Mouse (Mus musculus): ENCODE measurements around the gene Lmnb2. TPM values are rescaled to one million over a fixed set of nuclear protein-coding genes. Genes with fewer than 3 reads are reported as not detected.

Lmnb2 gene
- polyA plus RNA-seq, 1 experiment from 2014 or later, result 12.1 TPM

- no peaks in the 10 kb centered on the region for H3K9me3 ChIP-seq (replicated peaks; ENCODE audit: control insufficient read depth, low read length)
- no peaks in the 10 kb centered on the region for H3K4me1 ChIP-seq (ENCODE audit: control insufficient read depth, insufficient read depth, low read length)
- no peak for ATAC-seq
- no peak overlapping the region for H3K27ac ChIP-seq (ENCODE audit: low read depth, low read length)
- no peak overlapping the region for H3K4me2 ChIP-seq (ENCODE audit: low read length)
- 76% methylated on average over 3 of the region's 3 CpGs for WGBS
- no peak overlapping the region for H3K9ac ChIP-seq (ENCODE audit: low read length)
- no peaks in the 10 kb centered on the region for H3K27me3 ChIP-seq (replicated peaks; ENCODE audit: control insufficient read depth, insufficient read depth, low read length)
- H3K36me3 ChIP-seq (ENCODE audit: control insufficient read depth, insufficient read depth, low read length), result no peaks in the 10 kb centered on the region
- DNase-seq (ENCODE audit: low spot score), result no peak
- H3K4me3 ChIP-seq (ENCODE audit: low read depth, low read length), result no peak overlapping the region
These were observed 31.0 kb upstream of the Lmnb2 start for GRCm38 (mm10) chr10:80949081-80949480.

GRCm38 (mm10) chr10:80948570-80948969, 30.5 kb upstream of the Lmnb2 start:
- 26% methylated on average over 6 of the region's 6 CpGs for WGBS

GRCm38 (mm10) chr10:80947802-80948201, 29.8 kb upstream of the Lmnb2 start:
- Histone ChIP-seq H3K9ac (ENCODE audit: low read length) (no peak overlapping the region), H3K27ac (ENCODE audit: low read depth, low read length) (no peak overlapping the region), H3K4me2 (ENCODE audit: low read length) (no peak overlapping the region), H3K4me3 (ENCODE audit: low read depth, low read length) (no peak overlapping the region), H3K4me1 (ENCODE audit: control insufficient read depth, insufficient read depth, low read length) (no peaks in the 10 kb centered on the region), H3K9me3 (replicated peaks; ENCODE audit: control insufficient read depth, low read length) (no peaks in the 10 kb centered on the region), H3K27me3 (replicated peaks; ENCODE audit: control insufficient read depth, insufficient read depth, low read length) (no peaks in the 10 kb centered on the region), H3K36me3 (ENCODE audit: control insufficient read depth, insufficient read depth, low read length) (no peaks in the 10 kb centered on the region)
- no peak for DNase-seq (ENCODE audit: low spot score)
- ATAC-seq, result no peak
- 38% methylated on average over 2 of the region's 2 CpGs for WGBS

More at GRCm38 (mm10) chr10:80948570-80948969, 30.5 kb upstream of the Lmnb2 start:
- Histone ChIP-seq H3K36me3 (ENCODE audit: control insufficient read depth, insufficient read depth, low read length) (no peaks in the 10 kb centered on the region), H3K27ac (ENCODE audit: low read depth, low read length) (no peak overlapping the region), H3K9me3 (replicated peaks; ENCODE audit: control insufficient read depth, low read length) (no peaks in the 10 kb centered on the region), H3K4me2 (ENCODE audit: low read length) (no peak overlapping the region), H3K4me3 (ENCODE audit: low read depth, low read length) (no peak overlapping the region), H3K27me3 (replicated peaks; ENCODE audit: control insufficient read depth, insufficient read depth, low read length) (no peaks in the 10 kb centered on the region), H3K9ac (ENCODE audit: low read length) (no peak overlapping the region), H3K4me1 (ENCODE audit: control insufficient read depth, insufficient read depth, low read length) (no peaks in the 10 kb centered on the region)
- ATAC-seq, result no peak
- DNase-seq (ENCODE audit: low spot score), result no peak

- Histone ChIP-seq H3K27me3 (replicated peaks; ENCODE audit: control insufficient read depth, insufficient read depth, low read length) (no peaks in the 10 kb centered on the region), H3K36me3 (ENCODE audit: control insufficient read depth, insufficient read depth, low read length) (no peaks in the 10 kb centered on the region), H3K27ac (ENCODE audit: low read depth, low read length) (no peak overlapping the region), H3K4me1 (ENCODE audit: control insufficient read depth, insufficient read depth, low read length) (no peaks in the 10 kb centered on the region), H3K4me2 (ENCODE audit: low read length) (no peak overlapping the region), H3K9me3 (replicated peaks; ENCODE audit: control insufficient read depth, low read length) (no peaks in the 10 kb centered on the region), H3K4me3 (ENCODE audit: low read depth, low read length) (no peak overlapping the region), H3K9ac (ENCODE audit: low read length) (no peak overlapping the region)
- no peak for ATAC-seq
- no peak for DNase-seq (ENCODE audit: low spot score)
- 64% methylated on average over 14 of the region's 14 CpGs for WGBS
These were observed 28.8 kb upstream of the Lmnb2 start for GRCm38 (mm10) chr10:80946684-80947437.

GRCm38 (mm10) chr10:80944231-80944630, 26.2 kb upstream of the Lmnb2 start:
- no peaks in the 10 kb centered on the region for H3K9me3 ChIP-seq (replicated peaks; ENCODE audit: control insufficient read depth, low read length)
- no peak overlapping the region for H3K4me2 ChIP-seq (ENCODE audit: low read length)
- no peaks in the 10 kb centered on the region for H3K27me3 ChIP-seq (replicated peaks; ENCODE audit: control insufficient read depth, insufficient read depth, low read length)
- peaks cover 1% of the 10 kb centered on the region; the same call in 1 of the 2 replicates for H3K4me1 ChIP-seq (ENCODE audit: control insufficient read depth, insufficient read depth, low read length)
- no peak overlapping the region for H3K4me3 ChIP-seq (ENCODE audit: low read depth, low read length)
- no peaks in the 10 kb centered on the region for H3K36me3 ChIP-seq (ENCODE audit: control insufficient read depth, insufficient read depth, low read length)
- ATAC-seq (no peak), DNase-seq (ENCODE audit: low spot score) (no peak)
- H3K27ac ChIP-seq (ENCODE audit: low read depth, low read length), result no peak overlapping the region
- 92% methylated on average over 5 of the region's 5 CpGs for WGBS
- H3K9ac ChIP-seq (ENCODE audit: low read length), result no peak overlapping the region

- 83% methylated on average over 9 of the region's 9 CpGs for WGBS
- DNase-seq (ENCODE audit: low spot score) (no peak), ATAC-seq (no peak)
- peaks cover 6% of the 10 kb centered on the region; the same call in 1 of the 2 replicates for H3K4me1 ChIP-seq (ENCODE audit: control insufficient read depth, insufficient read depth, low read length)
- no peaks in the 10 kb centered on the region for H3K36me3 ChIP-seq (ENCODE audit: control insufficient read depth, insufficient read depth, low read length)
- H3K27me3 ChIP-seq (replicated peaks; ENCODE audit: control insufficient read depth, insufficient read depth, low read length), result no peaks in the 10 kb centered on the region; the same call in 1 of the 2 replicates
- no peaks in the 10 kb centered on the region for H3K9me3 ChIP-seq (replicated peaks; ENCODE audit: control insufficient read depth, low read length)
- no peak overlapping the region for H3K27ac ChIP-seq (ENCODE audit: low read depth, low read length)
- H3K4me3 ChIP-seq (ENCODE audit: low read depth, low read length), result no peak overlapping the region
- H3K9ac ChIP-seq (ENCODE audit: low read length), result no peak overlapping the region
- no peak overlapping the region for H3K4me2 ChIP-seq (ENCODE audit: low read length)
These were observed 25.7 kb upstream of the Lmnb2 start for GRCm38 (mm10) chr10:80943701-80944100.

- Histone ChIP-seq H3K9me3 (replicated peaks; ENCODE audit: control insufficient read depth, low read length) (no peaks in the 10 kb centered on the region), H3K9ac (ENCODE audit: low read length) (no peak overlapping the region), H3K4me2 (ENCODE audit: low read length) (no peak overlapping the region), H3K27me3 (replicated peaks; ENCODE audit: control insufficient read depth, insufficient read depth, low read length) (no peaks in the 10 kb centered on the region; the same call in 1 of the 2 replicates), H3K36me3 (ENCODE audit: control insufficient read depth, insufficient read depth, low read length) (no peaks in the 10 kb centered on the region), H3K27ac (ENCODE audit: low read depth, low read length) (no peak overlapping the region), H3K4me1 (ENCODE audit: control insufficient read depth, insufficient read depth, low read length) (peaks cover 9% of the 10 kb centered on the region), H3K4me3 (ENCODE audit: low read depth, low read length) (no peak overlapping the region)
- WGBS, result 72% methylated on average over 8 of the region's 8 CpGs
- no peak for DNase-seq (ENCODE audit: low spot score)
- ATAC-seq, result no peak
These were observed 24.9 kb upstream of the Lmnb2 start for GRCm38 (mm10) chr10:80942919-80943318.

GRCm38 (mm10) chr10:80940988-80941347, 22.9 kb upstream of the Lmnb2 start:
- Histone ChIP-seq H3K4me1 (ENCODE audit: control insufficient read depth, insufficient read depth, low read length) (peaks cover 21% of the 10 kb centered on the region), H3K4me3 (ENCODE audit: low read depth, low read length) (no peak overlapping the region), H3K27me3 (replicated peaks; ENCODE audit: control insufficient read depth, insufficient read depth, low read length) (peaks cover 5% of the 10 kb centered on the region), H3K4me2 (ENCODE audit: low read length) (no peak overlapping the region), H3K36me3 (ENCODE audit: control insufficient read depth, insufficient read depth, low read length) (no peaks in the 10 kb centered on the region), H3K9me3 (replicated peaks; ENCODE audit: control insufficient read depth, low read length) (no peaks in the 10 kb centered on the region), H3K27ac (ENCODE audit: low read depth, low read length) (no peak overlapping the region), H3K9ac (ENCODE audit: low read length) (no peak overlapping the region)
- WGBS, result 66% methylated on average over 2 of the region's 2 CpGs
- no peak for ATAC-seq
- DNase-seq (ENCODE audit: low spot score), result no peak

- H3K4me3 ChIP-seq (ENCODE audit: low read depth, low read length), result peak overlapping the region; percentile 36; the same call in 1 of the 2 replicates
- ATAC-seq (no peak), DNase-seq (ENCODE audit: low spot score) (no peak)
- peak overlapping the region; percentile 54 for H3K9ac ChIP-seq (ENCODE audit: low read length)
- no peaks in the 10 kb centered on the region for H3K36me3 ChIP-seq (ENCODE audit: control insufficient read depth, insufficient read depth, low read length)
- peaks cover 26% of the 10 kb centered on the region for H3K4me1 ChIP-seq (ENCODE audit: control insufficient read depth, insufficient read depth, low read length)
- H3K27me3 ChIP-seq (replicated peaks; ENCODE audit: control insufficient read depth, insufficient read depth, low read length), result peaks cover 5% of the 10 kb centered on the region
- no peak overlapping the region for H3K27ac ChIP-seq (ENCODE audit: low read depth, low read length)
- H3K9me3 ChIP-seq (replicated peaks; ENCODE audit: control insufficient read depth, low read length), result no peaks in the 10 kb centered on the region
- H3K4me2 ChIP-seq (ENCODE audit: low read length), result peak overlapping the region; percentile 70
- WGBS, result 60% methylated on average over 8 of the region's 8 CpGs
These were observed 22.4 kb upstream of the Lmnb2 start for GRCm38 (mm10) chr10:80940320-80940987.
